Mouse (Mus musculus) limb, embryonic 11.5 days (tissue): Measurements from ENCODE around the gene Unc45b. TPM values are rescaled to one million over a fixed set of nuclear protein-coding genes. Genes with fewer than 3 reads are reported as not detected.
A peak's percentile ranks its signal among the peaks of the same experiment; 100 is the strongest.

Source experiments
- ATAC-seq: fragments of 200-750 bp; cut with Nextera tagmentation; 2 replicates; pipeline ENCODE4 v1.8.0; 2017; ENCODE audit warnings: low read depth; ENCODE audit not compliant: insufficient number of reproducible peaks, low FRiP score, low TSS enrichment
- DNase-seq: peaks from one replicate; pipeline ENCODE4 v3.0.0-alpha.2; 2015; ENCODE audit warnings: low spot score
- H3K27ac ChIP-seq: fragments of 300-500 bp; sonication (generic); replicated peaks from 2 replicates; pipeline ENCODE4 v1.5.1; 2014; ENCODE audit warnings: low read depth, mild to moderate bottlenecking, low read length
- H3K27me3 ChIP-seq: fragments of 300-500 bp; sonication (generic); 2 replicates; pipeline ENCODE4 v1.6.1; 2014; ENCODE audit warnings: mild to moderate bottlenecking, low read length, mixed read lengths; ENCODE audit not compliant: control insufficient read depth, insufficient read depth
- H3K36me3 ChIP-seq: fragments of 300-500 bp; sonication (generic); 2 replicates; pipeline ENCODE4 v1.6.1; 2014; ENCODE audit warnings: mild to moderate bottlenecking, low read length, moderate library complexity, mixed read lengths; ENCODE audit not compliant: control insufficient read depth, insufficient read depth
- H3K4me1 ChIP-seq: fragments of 300-500 bp; sonication (generic); 2 replicates; pipeline ENCODE4 v1.6.1; 2014; ENCODE audit warnings: low read length, mixed read lengths; ENCODE audit not compliant: control insufficient read depth, insufficient read depth
- H3K4me2 ChIP-seq: fragments of 300-500 bp; sonication (generic); 2 replicates; pipeline ENCODE4 v1.6.1; 2014; ENCODE audit warnings: low read depth, mild to moderate bottlenecking, moderate library complexity; ENCODE audit not compliant: severe bottlenecking
- H3K4me3 ChIP-seq: fragments of 300-500 bp; sonication (generic); 2 replicates; pipeline ENCODE4 v1.5.1; 2014; ENCODE audit warnings: low read depth, low read length
- H3K9ac ChIP-seq: fragments of 300-500 bp; sonication (generic); 2 replicates; pipeline ENCODE4 v1.6.1; 2014; ENCODE audit warnings: mild to moderate bottlenecking, low read length
- H3K9me3 ChIP-seq: fragments of 300-500 bp; sonication (generic); 2 replicates; pipeline ENCODE4 v1.6.1; 2016; ENCODE audit warnings: low read length; ENCODE audit not compliant: control insufficient read depth
- WGBS: fragments of 180-500 bp; shearing (Covaris S2); extraction: QIAGEN DNeasy Blood & Tissue Kit; methylation state at CpG from one replicate; pipeline ENCODE4 v1.1.7; 2014; 5-methylcytosine and 5-hydroxymethylcytosine counted together
- polyA plus RNA-seq: library from polyadenylated mRNA; unstranded; fragments of >200 nt; fragmentation: Nextera tagmentation; extraction: Ambion mirVana; gene quantifications from 2 replicates; pipeline ENCODE4 v1.2.1, GENCODE M21; 2014

The Unc45b gene
- polyA plus RNA-seq, 1 experiment from 2014 or later = 2.5 TPM

- no peak overlapping the region for H3K27ac ChIP-seq
- 74% methylated on average over 2 of the region's 2 CpGs for WGBS
- H3K4me2 ChIP-seq = no peak overlapping the region
- no peaks in the 10 kb centered on the region for H3K4me1 ChIP-seq
- DNase-seq = no peak
- H3K27me3 ChIP-seq = peaks cover 5% of the 10 kb centered on the region; the same call in 1 of the 2 replicates
- H3K9me3 ChIP-seq = no peaks in the 10 kb centered on the region
- H3K9ac ChIP-seq = no peak overlapping the region
- H3K4me3 ChIP-seq = no peak overlapping the region
- no peaks in the 10 kb centered on the region for H3K36me3 ChIP-seq
- ATAC-seq = no peak
These were observed 35.3 kb downstream of the Unc45b start for GRCm38 (mm10) chr11:82945636-82946035.

GRCm38 (mm10) chr11:82947457-82947856 is 37.1 kb downstream of the Unc45b start:
- no peak overlapping the region for H3K27ac ChIP-seq
- DNase-seq (no peak), ATAC-seq (no peak)
- H3K9ac ChIP-seq = no peak overlapping the region
- H3K27me3 ChIP-seq = peaks cover 21% of the 10 kb centered on the region
- H3K4me3 ChIP-seq = no peak overlapping the region
- no peak overlapping the region for H3K4me2 ChIP-seq
- WGBS = 46% methylated on average over 4 of the region's 4 CpGs
- no peaks in the 10 kb centered on the region for H3K9me3 ChIP-seq
- H3K36me3 ChIP-seq = no peaks in the 10 kb centered on the region
- H3K4me1 ChIP-seq = no peaks in the 10 kb centered on the region

- H3K9me3 ChIP-seq = no peaks in the 10 kb centered on the region
- peaks cover 31% of the 10 kb centered on the region for H3K27me3 ChIP-seq
- no peak overlapping the region for H3K4me2 ChIP-seq
- H3K9ac ChIP-seq = no peak overlapping the region
- no peak overlapping the region for H3K4me3 ChIP-seq
- H3K4me1 ChIP-seq = no peaks in the 10 kb centered on the region
- DNase-seq (no peak), ATAC-seq (no peak)
- 87% methylated on average over 9 of the region's 9 CpGs for WGBS
- H3K27ac ChIP-seq = no peak overlapping the region
- H3K36me3 ChIP-seq = no peaks in the 10 kb centered on the region
These were observed 38.7 kb downstream of the Unc45b start for GRCm38 (mm10) chr11:82949036-82949435.

GRCm38 (mm10) chr11:82950736-82951481 is 40.6 kb downstream of the Unc45b start, which contains the start of gene Slfn5:
Gene Slfn5, plus strand, starts transcription at chr11:82951349.
- Histone ChIP-seq H3K9me3 (no peaks in the 10 kb centered on the region), H3K4me3 (no peak within 1 kb of the TSS), H3K4me1 (no peaks in the 10 kb centered on the region), H3K4me2 (no peak within 1 kb of the TSS), H3K27ac (no peak within 1 kb of the TSS), H3K9ac (no peak within 1 kb of the TSS), H3K36me3 (no peaks in the 10 kb centered on the region), H3K27me3 (peaks cover 31% of the 10 kb centered on the region)
- no peak for ATAC-seq
- DNase-seq = no peak
- 7% methylated on average over 10 of the region's 10 CpGs for WGBS

- H3K4me1 ChIP-seq = no peaks in the 10 kb centered on the region
- H3K36me3 ChIP-seq = no peaks in the 10 kb centered on the region
- H3K4me3 ChIP-seq = no peak overlapping the region
- H3K27me3 ChIP-seq = peaks cover 31% of the 10 kb centered on the region
- H3K4me2 ChIP-seq = no peak overlapping the region
- ATAC-seq = no peak
- no peak overlapping the region for H3K27ac ChIP-seq
- DNase-seq = peak; percentile 38
- WGBS = 6% methylated on average over 28 of the region's 28 CpGs
- H3K9ac ChIP-seq = no peak overlapping the region
- no peaks in the 10 kb centered on the region for H3K9me3 ChIP-seq
These were observed 41.7 kb downstream of the Unc45b start for GRCm38 (mm10) chr11:82951865-82952611.

- H3K27me3 ChIP-seq = peaks cover 31% of the 10 kb centered on the region
- no peak overlapping the region for H3K4me3 ChIP-seq
- H3K4me2 ChIP-seq = no peak overlapping the region
These were observed 42.5 kb downstream of the Unc45b start for GRCm38 (mm10) chr11:82952612-82953542.

GRCm38 (mm10) chr11:82954631-82955030 is 44.3 kb downstream of the Unc45b start:
- ATAC-seq = no peak
- no peak for DNase-seq
- H3K27me3 ChIP-seq = peaks cover 28% of the 10 kb centered on the region
- no peak overlapping the region for H3K9ac ChIP-seq
- no peaks in the 10 kb centered on the region for H3K9me3 ChIP-seq
- no peaks in the 10 kb centered on the region for H3K4me1 ChIP-seq
- WGBS = 78% methylated on average over 6 of the region's 6 CpGs
- H3K4me3 ChIP-seq = no peak overlapping the region
- H3K27ac ChIP-seq = no peak overlapping the region
- H3K36me3 ChIP-seq = no peaks in the 10 kb centered on the region
- H3K4me2 ChIP-seq = no peak overlapping the region

More at GRCm38 (mm10) chr11:82952612-82953542, 42.5 kb downstream of the Unc45b start:
- no peak overlapping the region for H3K27ac ChIP-seq
- WGBS = 67% methylated on average over 9 of the region's 9 CpGs
- H3K4me1 ChIP-seq = no peaks in the 10 kb centered on the region
- no peaks in the 10 kb centered on the region for H3K36me3 ChIP-seq
- no peaks in the 10 kb centered on the region for H3K9me3 ChIP-seq
- H3K9ac ChIP-seq = no peak overlapping the region
- no peak for ATAC-seq
- no peak for DNase-seq

GRCm38 (mm10) chr11:82956925-82957324 is 46.6 kb downstream of the Unc45b start:
- no peak overlapping the region for H3K4me3 ChIP-seq
- no peaks in the 10 kb centered on the region for H3K9me3 ChIP-seq
- 85% methylated on average over 10 of the region's 10 CpGs for WGBS
- H3K27ac ChIP-seq = no peak overlapping the region
- no peaks in the 10 kb centered on the region for H3K36me3 ChIP-seq
- DNase-seq = no peak
- H3K4me2 ChIP-seq = no peak overlapping the region
- ATAC-seq = no peak
- H3K4me1 ChIP-seq = no peaks in the 10 kb centered on the region
- peaks cover 15% of the 10 kb centered on the region for H3K27me3 ChIP-seq
- H3K9ac ChIP-seq = no peak overlapping the region
